Mouse (Mus musculus): ENCODE data around the gene Mfsd2a. TPM values are rescaled to one million over a fixed set of nuclear protein-coding genes. Genes with fewer than 3 reads are reported as not detected.

Mfsd2a gene
- polyA plus RNA-seq, 1 experiment: 27.6 TPM

DNA sequence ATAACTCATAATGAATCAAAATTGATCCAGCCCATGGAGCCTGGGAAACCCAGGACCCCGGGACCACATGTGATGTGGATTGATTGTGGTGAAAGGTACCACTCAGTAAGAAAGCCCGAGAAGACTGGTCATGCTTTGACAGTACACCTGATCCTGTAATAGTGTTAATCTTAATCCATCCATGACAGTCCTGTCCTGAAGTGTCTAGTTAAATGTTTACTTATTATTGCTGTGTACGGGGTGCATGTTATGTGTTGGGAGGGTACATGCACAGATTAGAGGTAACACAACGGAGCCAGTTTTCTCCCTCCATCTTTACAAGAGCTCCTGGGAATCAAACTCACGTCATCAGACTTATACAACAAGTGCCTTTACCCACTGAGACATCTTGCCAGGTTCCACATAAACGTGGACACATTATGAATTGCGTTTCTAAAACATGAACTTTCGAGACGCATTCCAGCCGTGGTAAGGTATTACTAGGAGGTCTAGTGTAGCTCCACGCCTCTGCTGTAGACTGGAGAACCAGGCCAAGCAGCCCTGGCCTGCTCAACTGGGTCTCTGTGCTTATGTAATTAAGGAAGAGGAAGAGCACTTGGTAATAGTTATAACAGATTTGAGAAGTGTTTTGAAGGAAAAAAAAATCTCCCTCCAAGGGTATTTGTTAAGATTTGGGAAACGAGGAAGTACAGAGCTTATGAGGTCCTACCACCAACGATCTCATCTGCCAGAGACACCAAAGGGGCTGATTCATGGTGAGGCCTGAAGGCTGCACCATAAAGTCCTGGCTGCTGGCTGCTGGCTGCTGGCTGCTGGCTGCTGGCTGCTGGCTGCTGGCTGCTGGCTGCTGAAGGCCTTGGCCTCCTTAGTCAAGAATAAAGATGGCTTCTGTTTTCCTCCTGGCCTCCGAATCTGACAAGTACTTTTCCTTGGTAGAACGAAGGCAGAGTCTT lies 37.3 kb downstream of the Mfsd2a start:
- H3K27me3 ChIP-seq (replicated peaks; ENCODE audit: control insufficient read depth, insufficient read depth, low read length): no peaks in the 10 kb centered on the region
- WGBS: 49% methylated on average over 15 of the region's 15 CpGs
- peak overlapping the region; percentile 88 for H3K27ac ChIP-seq (ENCODE audit: insufficient read depth, low read depth, low read length)
- peaks cover 11% of the 10 kb centered on the region; the same call in 1 of the 2 replicates for H3K4me1 ChIP-seq (ENCODE audit: control insufficient read depth, insufficient read depth, low read length)
- TF ChIP-seq CTCF (conservative IDR thresholded peaks at IDR 0.05; ENCODE audit: insufficient read depth, insufficient read length, low read depth, low read length) (no peak), POLR2A (IDR thresholded peaks at IDR 0.05; ENCODE audit: low read depth, low read length) (no peak)
- no peaks in the 10 kb centered on the region for H3K36me3 ChIP-seq (ENCODE audit: control insufficient read depth, insufficient read depth, low read length)
- no peak overlapping the region for H3K4me3 ChIP-seq (ENCODE audit: insufficient read depth, low read depth, low read length)
- peak; percentile 76 for DNase-seq

DNA sequence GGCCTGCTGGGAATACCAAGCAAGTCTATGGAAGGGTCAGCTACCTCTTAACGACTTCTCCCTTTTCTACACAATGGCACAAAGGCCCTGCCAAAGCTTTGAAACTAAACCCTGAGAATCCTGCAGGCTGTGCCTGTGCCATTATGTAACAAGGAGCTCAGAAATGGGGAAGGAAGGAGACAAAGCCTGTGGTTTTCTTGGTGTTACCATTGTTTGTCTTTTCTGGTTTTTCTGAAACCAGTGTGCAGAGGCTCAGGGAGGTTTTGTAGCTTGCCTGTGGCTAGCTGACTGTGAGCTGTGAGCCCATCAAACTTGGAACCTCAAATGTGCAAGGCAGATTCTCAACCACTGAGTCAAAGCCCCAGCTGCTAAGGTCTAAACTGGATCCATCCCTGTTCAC lies 38.1 kb downstream of the Mfsd2a start:
- Histone ChIP-seq H3K27ac (ENCODE audit: insufficient read depth, low read depth, low read length) (peak overlapping the region; percentile 72), H3K4me3 (ENCODE audit: insufficient read depth, low read depth, low read length) (no peak overlapping the region), H3K4me1 (ENCODE audit: control insufficient read depth, insufficient read depth, low read length) (peaks cover 11% of the 10 kb centered on the region; the same call in 1 of the 2 replicates), H3K36me3 (ENCODE audit: control insufficient read depth, insufficient read depth, low read length) (no peaks in the 10 kb centered on the region), H3K27me3 (replicated peaks; ENCODE audit: control insufficient read depth, insufficient read depth, low read length) (no peaks in the 10 kb centered on the region)
- WGBS: 20% methylated on average over 1 of the region's 1 CpGs
- TF ChIP-seq CTCF (conservative IDR thresholded peaks at IDR 0.05; ENCODE audit: insufficient read depth, insufficient read length, low read depth, low read length) (no peak), POLR2A (IDR thresholded peaks at IDR 0.05; ENCODE audit: low read depth, low read length) (no peak)
- peak; percentile 49 for DNase-seq

DNA sequence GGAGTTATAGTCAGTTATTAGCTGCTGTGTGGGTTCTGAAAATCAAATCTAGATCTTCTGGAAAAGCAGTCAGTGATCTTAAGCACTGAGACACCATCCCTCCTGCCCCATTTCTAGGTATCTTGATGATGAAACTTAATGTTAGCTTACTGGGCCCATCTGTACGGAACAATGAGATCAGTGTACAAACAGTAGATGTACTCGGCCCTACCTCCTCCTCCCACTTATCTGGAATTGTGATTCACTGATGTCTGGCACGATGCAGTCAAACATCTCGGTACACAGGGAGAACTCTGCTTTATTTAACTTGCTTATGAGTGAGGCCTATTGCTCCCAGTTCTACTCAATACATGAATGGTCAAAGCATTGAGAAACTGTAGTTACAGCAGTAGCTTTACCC lies 45.0 kb downstream of the Mfsd2a start:
- H3K36me3 ChIP-seq (ENCODE audit: control insufficient read depth, insufficient read depth, low read length): no peaks in the 10 kb centered on the region
- H3K27me3 ChIP-seq (replicated peaks; ENCODE audit: control insufficient read depth, insufficient read depth, low read length): no peaks in the 10 kb centered on the region
- no peaks in the 10 kb centered on the region for H3K4me1 ChIP-seq (ENCODE audit: control insufficient read depth, insufficient read depth, low read length)
- DNase-seq: no peak
- H3K27ac ChIP-seq (ENCODE audit: insufficient read depth, low read depth, low read length): no peak overlapping the region
- TF ChIP-seq POLR2A (IDR thresholded peaks at IDR 0.05; ENCODE audit: low read depth, low read length) (no peak), CTCF (conservative IDR thresholded peaks at IDR 0.05; ENCODE audit: insufficient read depth, insufficient read length, low read depth, low read length) (no peak)
- WGBS: 84% methylated on average over 4 of the region's 4 CpGs
- H3K4me3 ChIP-seq (ENCODE audit: insufficient read depth, low read depth, low read length): no peak overlapping the region

DNA sequence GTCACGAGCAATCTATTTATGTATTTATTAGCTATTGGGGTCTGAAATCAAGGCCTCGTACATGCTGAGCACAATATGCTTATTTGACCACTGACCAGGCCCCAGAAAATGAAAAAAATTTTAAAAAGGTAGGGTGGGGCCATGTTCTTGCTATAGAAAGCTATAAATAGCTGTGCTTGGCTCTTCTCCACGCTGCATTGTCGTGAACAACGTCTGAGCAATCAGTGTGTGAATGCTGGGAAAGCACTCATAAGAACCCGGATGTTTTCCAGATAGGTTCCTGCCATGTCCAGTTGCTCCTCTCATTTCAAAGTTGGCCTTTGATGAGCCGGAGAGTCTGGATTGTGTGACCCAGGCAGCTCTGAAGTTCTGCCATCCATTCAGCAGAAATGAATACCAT lies 46.8 kb downstream of the Mfsd2a start:
- DNase-seq: no peak
- Histone ChIP-seq H3K36me3 (ENCODE audit: control insufficient read depth, insufficient read depth, low read length) (no peaks in the 10 kb centered on the region), H3K27me3 (replicated peaks; ENCODE audit: control insufficient read depth, insufficient read depth, low read length) (no peaks in the 10 kb centered on the region), H3K4me3 (ENCODE audit: insufficient read depth, low read depth, low read length) (no peak overlapping the region), H3K4me1 (ENCODE audit: control insufficient read depth, insufficient read depth, low read length) (no peaks in the 10 kb centered on the region), H3K27ac (ENCODE audit: insufficient read depth, low read depth, low read length) (no peak overlapping the region)
- WGBS: 75% methylated on average over 7 of the region's 7 CpGs
- TF ChIP-seq CTCF (conservative IDR thresholded peaks at IDR 0.05; ENCODE audit: insufficient read depth, insufficient read length, low read depth, low read length) (no peak), POLR2A (IDR thresholded peaks at IDR 0.05; ENCODE audit: low read depth, low read length) (no peak)

DNA sequence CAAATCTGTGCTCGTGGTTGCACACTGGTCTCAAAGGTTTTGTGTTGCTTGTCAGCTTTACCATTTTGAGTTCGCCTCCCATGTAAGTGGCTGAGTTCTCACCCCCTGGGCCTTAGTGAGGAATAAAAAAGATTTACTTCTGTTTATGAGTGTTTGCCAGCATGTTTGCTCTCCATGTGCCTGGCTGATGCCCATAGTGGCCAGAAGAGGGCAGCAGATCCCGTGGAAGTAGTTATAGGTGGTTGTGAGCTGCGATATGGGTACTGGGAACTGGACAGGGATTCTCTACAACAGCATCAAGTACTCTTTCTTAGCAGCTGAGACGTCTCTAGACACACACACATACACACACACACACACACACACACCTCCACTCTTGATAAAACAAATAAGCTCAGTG lies 48.4 kb downstream of the Mfsd2a start:
- Histone ChIP-seq H3K27ac (ENCODE audit: insufficient read depth, low read depth, low read length) (no peak overlapping the region), H3K4me3 (ENCODE audit: insufficient read depth, low read depth, low read length) (no peak overlapping the region), H3K36me3 (ENCODE audit: control insufficient read depth, insufficient read depth, low read length) (no peaks in the 10 kb centered on the region), H3K27me3 (replicated peaks; ENCODE audit: control insufficient read depth, insufficient read depth, low read length) (no peaks in the 10 kb centered on the region), H3K4me1 (ENCODE audit: control insufficient read depth, insufficient read depth, low read length) (no peaks in the 10 kb centered on the region)
- DNase-seq: no peak
- no peak for TF ChIP-seq POLR2A (IDR thresholded peaks at IDR 0.05; ENCODE audit: low read depth, low read length)
- peak; percentile 55 for TF ChIP-seq CTCF (conservative IDR thresholded peaks at IDR 0.05; ENCODE audit: insufficient read depth, insufficient read length, low read depth, low read length)
- 77% methylated on average over 5 of the region's 5 CpGs for WGBS

DNA sequence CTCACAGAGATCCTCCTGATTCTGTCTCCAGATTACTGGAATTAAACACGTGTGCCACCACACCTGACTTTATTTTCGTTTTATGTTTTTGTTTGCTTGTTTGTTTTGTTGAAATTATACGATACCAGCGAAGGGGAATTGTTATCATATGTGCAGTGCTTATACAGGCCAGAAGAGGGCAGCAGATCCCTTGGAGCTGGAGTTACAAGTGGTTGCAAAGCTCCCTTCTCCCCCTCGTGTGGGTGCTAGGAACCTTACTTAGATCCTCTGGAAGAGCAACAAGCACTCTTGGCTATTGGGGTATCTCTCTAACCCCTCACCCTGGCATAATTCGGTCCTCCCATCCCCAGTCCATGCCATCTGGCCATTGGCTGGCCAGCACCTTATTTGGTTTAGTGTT lies 50.4 kb downstream of the Mfsd2a start:
- Histone ChIP-seq H3K36me3 (ENCODE audit: control insufficient read depth, insufficient read depth, low read length) (no peaks in the 10 kb centered on the region), H3K4me1 (ENCODE audit: control insufficient read depth, insufficient read depth, low read length) (no peaks in the 10 kb centered on the region), H3K4me3 (ENCODE audit: insufficient read depth, low read depth, low read length) (no peak overlapping the region), H3K27me3 (replicated peaks; ENCODE audit: control insufficient read depth, insufficient read depth, low read length) (no peaks in the 10 kb centered on the region), H3K27ac (ENCODE audit: insufficient read depth, low read depth, low read length) (no peak overlapping the region)
- WGBS: 51% methylated on average over 6 of the region's 6 CpGs
- TF ChIP-seq POLR2A (IDR thresholded peaks at IDR 0.05; ENCODE audit: low read depth, low read length): no peak
- TF ChIP-seq CTCF (conservative IDR thresholded peaks at IDR 0.05; ENCODE audit: insufficient read depth, insufficient read length, low read depth, low read length): peak; percentile 59
- DNase-seq: peak; percentile 20

DNA sequence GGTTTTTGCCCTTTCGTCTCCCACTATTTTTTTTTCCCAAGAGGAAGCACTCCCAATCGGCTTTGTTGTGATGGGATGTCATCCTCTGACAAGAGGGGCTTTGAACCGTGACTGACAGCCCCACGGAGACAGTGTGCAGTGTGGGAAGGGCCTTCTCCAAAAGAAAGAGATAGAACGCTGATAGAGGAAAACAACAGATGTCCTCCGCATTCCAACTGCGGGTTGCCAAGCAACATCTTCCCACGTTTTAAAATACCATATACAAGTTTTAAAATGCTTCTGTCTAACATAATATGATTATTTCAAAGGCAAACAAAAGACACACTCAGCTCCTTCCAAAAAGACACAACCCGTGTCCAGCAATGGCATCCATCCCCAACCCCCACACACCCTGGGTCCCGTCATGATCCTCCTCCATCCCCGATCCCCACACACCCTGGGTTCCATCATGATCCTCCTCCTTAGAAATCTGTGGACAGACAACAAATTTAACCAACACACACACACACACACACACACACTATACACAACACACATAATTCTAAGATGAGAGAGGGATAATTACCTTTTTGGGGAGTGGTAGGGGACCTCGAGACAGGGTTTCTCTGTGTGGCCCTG lies 51.3 kb downstream of the Mfsd2a start:
- no peaks in the 10 kb centered on the region for H3K36me3 ChIP-seq (ENCODE audit: control insufficient read depth, insufficient read depth, low read length)
- no peak for TF ChIP-seq POLR2A (IDR thresholded peaks at IDR 0.05; ENCODE audit: low read depth, low read length)
- H3K27ac ChIP-seq (ENCODE audit: insufficient read depth, low read depth, low read length): no peak overlapping the region
- no peak overlapping the region for H3K4me3 ChIP-seq (ENCODE audit: insufficient read depth, low read depth, low read length)
- 47% methylated on average over 12 of the region's 12 CpGs for WGBS
- H3K27me3 ChIP-seq (replicated peaks; ENCODE audit: control insufficient read depth, insufficient read depth, low read length): no peaks in the 10 kb centered on the region
- no peaks in the 10 kb centered on the region for H3K4me1 ChIP-seq (ENCODE audit: control insufficient read depth, insufficient read depth, low read length)
- DNase-seq: no peak

Data from kidney, adult 2 months (tissue).